Mouse (Mus musculus) thymus, adult 18-20 months (tissue): ENCODE measurements around the gene Ank.
"Not testable (repeated sequence)": the region's sequence is repeated elsewhere in the genome, so short reads cannot be mapped to it uniquely, and the experiment has no call there.

ENCODE experiments used
- DNase-seq, 2 experiments: peaks; one replicate each; pipeline ENCODE4 v3.0.0; 2022; ENCODE audit warnings: mixed read lengths in 2 of 2

The Ank gene

GRCm38 (mm10) chr15:27466131-27467080 lies at the start of gene Ank:
Gene Ank (plus strand): TSS chr15:27466677.
- DNase-seq: peak; percentile 35 to 43

- DNase-seq: no peak
These were observed 47.7 kb upstream of the Ank start for GRCm38 (mm10) chr15:27418566-27419331.

GRCm38 (mm10) chr15:27421531-27421930 lies 44.9 kb upstream of the Ank start:
- DNase-seq: no peak

- DNase-seq: no peak
These were observed 38.9 kb upstream of the Ank start for GRCm38 (mm10) chr15:27427581-27427980.

- DNase-seq: no peak
These were observed 36.2 kb upstream of the Ank start for GRCm38 (mm10) chr15:27430241-27430640.

- DNase-seq: no peak
These were observed 33.4 kb upstream of the Ank start for GRCm38 (mm10) chr15:27432851-27433615.

- no peak for DNase-seq
These were observed 31.1 kb upstream of the Ank start for GRCm38 (mm10) chr15:27435409-27435808.

- DNase-seq: no peak
These were observed 30.3 kb upstream of the Ank start for GRCm38 (mm10) chr15:27436194-27436593.

GRCm38 (mm10) chr15:27441053-27441452 lies 25.4 kb upstream of the Ank start:
- no peak for DNase-seq

- no peak for DNase-seq
These were observed 24.9 kb upstream of the Ank start for GRCm38 (mm10) chr15:27441529-27441928.

- no peak for DNase-seq
These were observed 24.5 kb upstream of the Ank start for GRCm38 (mm10) chr15:27441951-27442350.

GRCm38 (mm10) chr15:27444772-27445347 lies 21.6 kb upstream of the Ank start:
- no peak for DNase-seq

- DNase-seq: no peak
These were observed 15.8 kb upstream of the Ank start for GRCm38 (mm10) chr15:27450689-27451088.

GRCm38 (mm10) chr15:27451760-27452159 lies 14.7 kb upstream of the Ank start:
- DNase-seq: no peak

GRCm38 (mm10) chr15:27452496-27452895 lies 14.0 kb upstream of the Ank start:
- no peak for DNase-seq

GRCm38 (mm10) chr15:27457001-27457400 lies 9.5 kb upstream of the Ank start:
- no peak for DNase-seq

GRCm38 (mm10) chr15:27459781-27460180 lies 6.7 kb upstream of the Ank start:
- not testable (repeated sequence) for DNase-seq

GRCm38 (mm10) chr15:27461336-27462245 lies 4.9 kb upstream of the Ank start:
- DNase-seq: no peak

GRCm38 (mm10) chr15:27463876-27464275 lies 2.6 kb upstream of the Ank start:
- DNase-seq: no peak

GRCm38 (mm10) chr15:27465391-27466005 lies 979 bp upstream of the Ank start:
- no peak for DNase-seq

- DNase-seq: no peak
These were observed 609 bp downstream of the Ank start for GRCm38 (mm10) chr15:27467081-27467491.
